Mouse (Mus musculus) common myeloid progenitor, adult 5-6 weeks (primary cell): ENCODE data around the gene Dpp10. TPM values are rescaled to one million over a fixed set of nuclear protein-coding genes. Genes with fewer than 3 reads are reported as not detected.
A peak's percentile ranks its signal among the peaks of the same experiment; 100 is the strongest.

Experiments
- ATAC-seq: replicated peaks from 2 replicates; pipeline ENCODE4 v1.8.0; 2016; ENCODE audit warnings: low read depth, mild to moderate bottlenecking, moderate TSS enrichment, inconsistent platforms; ENCODE audit not compliant: poor library complexity, severe bottlenecking
- total RNA-seq: library from RNA; stranded (forward); fragments of 200-1000, 187-1606 nt; gene quantifications from 2 replicates; pipeline ENCODE4 v1.2.3, GENCODE M21; 2017

The Dpp10 gene
- total RNA-seq, 1 experiment from 2014 or later = not detected

DNA sequence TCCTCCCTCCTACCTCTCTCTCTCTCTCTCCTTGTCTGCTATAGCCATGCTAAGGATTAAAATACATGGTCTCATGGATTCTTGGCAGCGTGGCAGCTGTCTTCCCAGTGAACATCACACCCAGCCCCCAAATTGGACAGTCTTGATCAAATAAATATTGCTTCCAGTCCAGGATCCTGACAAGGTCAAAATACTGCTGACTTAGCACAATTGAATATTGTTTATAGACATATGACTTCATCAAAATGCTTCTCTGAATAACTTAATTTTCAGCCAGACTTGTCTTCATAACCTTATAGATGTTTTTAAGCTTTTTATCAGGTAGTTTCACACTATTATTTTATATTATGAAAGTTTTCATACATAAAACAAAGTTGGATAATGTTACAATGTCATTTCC, 120.5 kb downstream of the Dpp10 start:
- ATAC-seq = no peak

DNA sequence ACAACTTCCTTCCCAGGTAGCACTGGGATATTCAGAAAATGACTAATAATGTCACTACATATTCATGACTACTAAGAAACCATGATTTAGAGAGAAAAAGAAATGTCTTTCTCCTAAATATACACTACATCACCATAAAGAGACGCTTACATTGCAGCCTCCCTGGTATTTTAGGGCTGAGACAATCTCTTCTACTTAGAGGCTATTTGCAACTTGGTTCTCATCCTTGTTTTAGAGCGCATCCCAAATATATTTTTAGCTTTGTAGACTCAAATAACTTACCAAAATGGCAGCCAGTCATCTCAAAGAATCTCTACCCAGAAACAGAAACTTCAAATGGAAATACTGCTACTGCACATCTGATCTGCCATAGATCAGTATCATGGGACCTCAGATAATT, 121.5 kb downstream of the Dpp10 start:
- no peak for ATAC-seq

DNA sequence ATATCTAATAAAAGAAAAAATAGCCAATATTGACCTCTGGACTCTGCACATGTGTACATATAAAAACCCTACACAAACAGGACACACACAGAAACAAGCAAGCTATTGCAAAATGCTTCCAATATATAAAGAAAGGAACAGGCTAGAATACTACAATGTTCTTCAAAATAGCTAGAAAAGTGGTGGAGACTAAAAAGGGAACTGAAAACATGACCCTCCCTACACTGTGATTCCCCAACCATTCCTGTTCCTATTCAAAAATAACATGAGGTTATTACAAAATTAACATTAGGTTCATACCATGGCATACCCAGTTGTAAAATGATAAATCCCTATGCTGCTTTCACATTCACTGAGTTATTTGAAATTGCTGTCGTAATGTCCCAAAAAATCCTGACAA, 125.8 kb downstream of the Dpp10 start:
- peak; percentile 56 for ATAC-seq

DNA sequence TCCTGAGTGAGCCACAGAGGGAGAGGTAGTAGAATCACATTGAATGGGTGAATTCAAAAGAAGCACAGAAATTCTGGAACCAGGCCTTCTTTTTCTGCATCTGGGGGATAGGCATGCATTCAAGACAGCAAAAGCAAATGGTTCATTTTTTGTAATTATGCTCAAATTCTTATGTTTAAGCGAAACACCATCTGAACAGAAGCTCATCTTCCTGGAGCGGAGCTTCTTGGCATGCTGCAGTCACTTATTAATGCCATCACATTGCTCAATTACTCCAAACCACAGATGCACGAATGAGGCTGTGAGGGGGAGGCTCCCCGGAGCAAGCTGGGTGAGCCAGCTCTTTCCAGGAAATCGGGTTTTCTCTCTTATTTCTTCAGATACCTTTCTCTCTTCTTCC, 142.7 kb downstream of the Dpp10 start:
- no peak for ATAC-seq

DNA sequence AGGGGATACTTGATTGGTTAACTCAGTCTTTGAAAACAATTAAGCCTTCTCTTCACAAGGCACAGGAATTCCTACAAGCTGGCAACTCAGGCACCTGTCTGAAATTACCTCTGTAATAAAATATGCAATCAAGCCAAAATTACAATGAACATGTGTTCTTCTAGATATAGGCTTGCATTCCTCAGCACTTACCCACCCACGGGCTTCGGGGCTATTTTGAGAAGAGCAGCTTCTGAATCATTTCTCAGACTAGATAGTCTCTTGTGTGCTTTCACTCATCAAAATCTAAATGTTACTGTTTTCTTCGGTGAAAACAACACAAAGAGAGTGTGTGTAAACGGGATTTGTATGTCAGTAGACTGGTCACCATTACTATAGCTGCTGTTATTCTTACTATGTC, 144.1 kb downstream of the Dpp10 start:
- no peak for ATAC-seq

DNA sequence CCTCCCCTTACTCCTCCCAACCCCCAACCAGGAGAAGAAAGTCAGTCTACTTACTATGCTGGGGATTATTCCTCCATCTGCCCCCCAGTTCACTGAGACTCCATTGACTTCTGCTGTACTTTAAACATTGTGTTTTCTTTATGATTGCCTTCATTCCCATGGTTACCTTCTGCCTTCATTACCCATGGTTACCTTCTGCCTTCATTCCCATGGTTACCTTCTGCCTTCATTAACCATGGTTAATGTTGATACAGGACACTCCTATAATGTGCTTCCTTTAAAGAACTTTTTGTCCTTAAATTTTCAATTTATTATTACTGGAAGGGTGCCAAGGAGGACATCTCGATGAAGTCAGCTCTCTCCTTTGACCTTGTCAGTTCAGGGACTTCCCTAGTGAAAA, 158.1 kb downstream of the Dpp10 start:
- ATAC-seq = no peak

DNA sequence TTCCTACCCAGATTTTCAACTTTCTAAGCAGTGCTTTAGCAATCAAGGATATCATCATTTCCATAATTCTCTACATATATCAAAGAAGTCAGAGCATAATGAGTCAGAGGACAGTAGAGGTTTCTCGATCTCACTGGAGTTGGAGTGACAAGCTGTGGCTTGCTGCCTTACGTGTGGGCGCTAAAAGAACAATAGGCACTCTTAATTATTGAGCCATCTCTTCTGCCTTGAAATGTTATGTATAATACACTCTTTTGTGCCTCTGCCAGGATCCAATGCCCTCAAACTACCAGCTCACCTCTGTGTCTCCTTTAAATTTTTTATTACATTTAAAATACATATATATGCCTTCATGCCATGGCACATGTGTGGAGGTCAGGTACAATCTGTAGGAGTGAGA, 198.5 kb downstream of the Dpp10 start:
- no peak for ATAC-seq

DNA sequence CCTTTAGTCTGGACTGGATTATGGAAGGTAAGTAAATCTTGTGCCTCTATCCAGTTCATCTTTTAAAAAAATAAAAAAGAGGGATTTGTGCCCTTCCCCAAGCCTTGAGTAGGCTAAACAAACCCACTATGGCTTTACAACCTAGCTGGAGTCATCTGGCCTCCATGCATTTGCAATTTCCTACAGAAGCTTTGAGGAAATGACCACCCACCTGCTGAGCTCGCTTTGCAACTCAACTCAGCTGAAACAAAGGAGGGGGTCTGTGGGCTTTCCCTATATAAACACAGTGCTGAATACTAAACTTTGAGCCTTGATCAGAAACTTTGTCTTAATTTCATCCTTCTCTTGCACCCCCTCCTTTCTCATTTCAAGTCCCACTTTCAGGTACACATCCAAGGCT, 244.2 kb downstream of the Dpp10 start:
- ATAC-seq = no peak

DNA sequence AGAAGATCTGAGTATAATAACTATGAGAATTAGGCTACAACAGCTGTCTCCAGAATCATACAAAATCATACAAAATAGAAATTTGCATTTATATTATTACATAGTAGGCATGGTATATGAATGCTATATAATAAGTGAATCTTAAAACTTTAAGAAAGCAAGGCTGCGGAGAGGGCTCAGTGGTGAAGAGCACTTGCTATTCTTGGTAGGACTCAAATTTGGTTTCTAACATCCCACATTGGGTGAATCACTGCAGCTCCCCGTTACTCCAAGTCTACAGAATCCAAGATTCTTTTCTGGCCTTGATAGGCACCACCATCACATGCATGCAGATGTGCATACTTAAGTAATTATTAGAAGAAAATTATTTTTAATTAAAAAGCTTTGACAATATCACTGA, 279.8 kb downstream of the Dpp10 start:
- ATAC-seq = no peak

DNA sequence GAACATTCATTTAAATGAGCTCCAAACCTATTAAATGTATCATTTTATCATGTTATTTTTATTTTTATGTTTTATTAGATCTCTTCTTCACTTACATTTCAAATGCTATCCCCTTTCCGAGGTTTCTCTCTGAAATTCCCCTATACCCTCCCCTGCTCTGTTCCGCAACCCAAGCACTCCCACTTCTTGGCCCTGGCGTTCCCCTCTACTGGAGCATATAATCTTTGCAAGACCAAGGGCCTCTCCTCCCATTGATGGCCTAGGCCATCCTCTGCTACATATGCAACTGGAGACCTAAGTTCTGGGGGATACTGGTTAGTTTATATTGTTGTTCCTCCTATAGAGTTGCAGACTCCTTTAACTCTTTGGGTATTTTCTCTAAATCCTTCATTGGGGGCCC, 283.1 kb downstream of the Dpp10 start:
- no peak for ATAC-seq

DNA sequence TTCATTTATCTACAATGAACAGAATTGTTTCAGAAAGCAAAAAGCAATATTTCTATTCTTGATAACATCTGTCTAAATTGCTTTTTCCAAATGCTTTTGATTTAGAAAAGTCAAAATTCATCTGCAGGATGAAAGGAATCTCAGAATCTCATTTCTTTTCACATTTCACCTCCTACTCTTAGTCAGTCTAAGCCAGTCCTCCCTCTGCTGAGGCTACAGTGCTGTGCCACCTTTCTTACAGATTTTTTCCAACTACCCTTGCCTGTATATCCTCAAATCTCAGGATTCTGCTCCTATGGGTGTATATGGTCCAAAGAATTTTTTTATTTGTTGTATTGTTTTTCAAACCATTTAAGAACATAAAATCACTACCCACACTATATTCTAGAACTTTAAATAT, 289.3 kb downstream of the Dpp10 start:
- no peak for ATAC-seq

DNA sequence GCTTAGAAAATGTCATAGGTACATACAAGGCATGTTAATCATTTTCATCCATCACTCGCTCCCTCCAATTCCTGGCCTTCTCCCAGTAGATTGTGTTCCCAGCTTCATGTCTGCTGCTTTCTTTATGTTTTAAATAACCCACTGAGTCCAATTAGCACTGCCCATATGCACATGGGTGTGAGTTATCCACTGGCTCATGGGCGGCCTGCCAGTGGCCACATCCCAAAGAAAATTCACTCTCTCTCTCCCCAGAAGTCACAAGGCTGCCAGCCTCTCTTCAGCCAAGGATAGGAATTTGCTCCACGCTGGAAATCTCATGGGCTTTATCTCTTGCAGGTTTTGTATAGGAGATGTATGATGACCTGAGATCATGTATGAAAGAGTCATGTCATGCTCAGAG, 338.1 kb downstream of the Dpp10 start:
- ATAC-seq = no peak

DNA sequence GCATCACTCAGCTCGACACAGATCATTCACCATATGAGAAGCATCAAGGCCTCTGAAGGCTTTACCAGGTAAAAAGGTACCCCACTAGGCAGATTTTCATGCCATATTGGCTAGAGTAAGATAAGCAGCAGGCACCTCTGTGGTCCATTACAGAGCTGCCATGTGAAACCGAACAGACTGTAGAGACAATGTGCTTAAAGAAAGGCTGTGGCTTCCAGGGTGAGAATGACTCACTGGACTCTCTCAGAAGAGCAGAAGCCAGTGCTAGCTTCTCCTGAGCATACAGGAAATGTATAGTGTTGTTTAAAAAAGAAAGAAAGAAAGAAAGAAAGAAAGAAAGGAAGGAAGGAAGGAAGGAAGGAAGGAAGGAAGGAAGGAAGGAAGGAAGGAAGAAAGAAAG, 386.9 kb downstream of the Dpp10 start:
- ATAC-seq = no peak

DNA sequence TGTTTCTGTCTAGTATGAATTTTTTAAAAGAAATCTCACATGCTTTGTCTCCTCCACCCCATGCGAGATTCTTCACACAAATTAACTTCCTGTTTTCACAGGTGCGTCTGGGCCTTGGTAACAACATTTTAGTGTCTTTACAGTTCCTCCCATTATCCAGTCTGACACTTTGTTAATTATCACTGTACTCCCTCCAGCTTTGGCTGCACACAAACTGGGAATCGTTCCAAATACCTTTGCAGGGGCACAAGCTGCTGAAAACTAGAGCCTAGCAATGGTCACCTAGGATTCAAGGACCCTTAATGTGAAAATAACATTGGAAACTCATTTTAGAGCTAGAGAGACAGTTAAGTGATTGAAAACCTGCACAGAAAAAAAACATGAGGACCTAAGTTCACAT, 388.8 kb downstream of the Dpp10 start:
- ATAC-seq = no peak

DNA sequence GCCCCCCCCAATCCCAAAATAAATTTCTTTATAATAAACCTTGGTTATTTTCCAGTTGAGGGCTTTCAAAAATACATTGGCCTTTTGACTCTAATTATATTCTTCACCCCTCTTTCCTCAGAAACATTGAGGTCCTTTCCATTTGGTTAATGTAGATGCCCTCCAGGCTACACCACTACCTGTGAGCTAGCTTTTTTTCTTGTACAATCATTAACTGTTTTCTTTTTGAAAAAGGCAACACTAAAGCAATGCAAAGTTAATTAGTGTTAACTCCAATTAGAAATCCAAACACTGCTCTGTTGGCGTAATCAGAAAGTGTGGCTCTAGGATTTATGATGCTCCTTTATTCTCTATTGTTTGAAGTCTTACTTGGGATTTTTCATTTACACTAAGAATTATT, 407.5 kb downstream of the Dpp10 start:
- ATAC-seq = no peak

DNA sequence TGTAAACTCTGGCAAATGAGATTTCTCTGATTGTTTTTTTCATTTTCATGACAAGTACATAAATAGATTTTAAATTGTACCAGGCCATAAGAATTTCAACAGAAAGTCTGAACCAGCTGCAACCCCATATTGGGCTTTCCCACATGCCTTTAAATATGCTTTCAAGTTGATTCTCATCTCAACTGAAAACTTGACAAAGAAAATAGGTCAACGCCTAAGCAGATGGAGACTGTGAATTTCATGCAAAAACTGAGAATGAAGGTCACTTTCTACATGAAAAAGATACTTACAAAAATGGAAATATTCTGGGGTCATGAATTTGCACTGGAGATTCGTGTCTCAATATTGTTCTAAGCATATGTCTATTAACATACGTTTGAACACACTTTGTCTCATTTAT, 417.1 kb downstream of the Dpp10 start:
- no peak for ATAC-seq

DNA sequence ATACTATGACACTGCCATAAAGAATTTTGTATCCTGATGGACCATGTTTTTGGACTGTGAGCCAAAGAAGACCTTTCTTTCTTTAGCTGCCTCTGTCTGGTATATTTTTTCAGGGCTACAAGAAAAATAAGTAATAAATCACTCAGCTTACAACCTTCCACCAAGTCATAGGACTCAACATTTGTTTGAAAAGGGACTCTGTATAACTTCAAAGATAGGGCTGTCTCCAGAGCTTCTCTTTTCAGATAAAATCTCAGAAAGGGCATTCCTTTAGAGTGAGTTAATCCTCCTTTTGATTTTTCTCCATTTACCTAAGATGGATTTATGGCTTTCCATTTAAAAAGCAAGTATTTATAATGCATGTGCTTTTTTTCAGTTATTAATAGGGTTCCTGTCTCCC, 460.5 kb downstream of the Dpp10 start:
- ATAC-seq = no peak

DNA sequence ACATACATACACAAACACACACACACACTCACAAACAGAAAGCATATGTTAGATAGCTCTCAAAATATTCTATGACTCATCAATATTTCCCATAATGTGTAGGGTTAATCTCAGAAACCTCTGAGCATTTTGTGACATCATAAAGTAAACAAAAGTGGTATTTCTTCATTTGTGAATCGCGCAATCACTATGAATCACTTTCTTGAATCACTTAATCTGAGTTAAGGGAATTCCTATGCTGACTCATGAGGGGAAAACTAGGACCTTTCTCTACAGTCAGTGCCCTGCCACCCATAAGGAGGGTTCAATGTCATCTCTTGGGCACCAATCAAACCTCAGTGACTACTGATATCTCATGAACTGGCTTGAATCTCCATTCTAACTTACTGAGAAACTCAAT, 465.2 kb downstream of the Dpp10 start:
- no peak for ATAC-seq

DNA sequence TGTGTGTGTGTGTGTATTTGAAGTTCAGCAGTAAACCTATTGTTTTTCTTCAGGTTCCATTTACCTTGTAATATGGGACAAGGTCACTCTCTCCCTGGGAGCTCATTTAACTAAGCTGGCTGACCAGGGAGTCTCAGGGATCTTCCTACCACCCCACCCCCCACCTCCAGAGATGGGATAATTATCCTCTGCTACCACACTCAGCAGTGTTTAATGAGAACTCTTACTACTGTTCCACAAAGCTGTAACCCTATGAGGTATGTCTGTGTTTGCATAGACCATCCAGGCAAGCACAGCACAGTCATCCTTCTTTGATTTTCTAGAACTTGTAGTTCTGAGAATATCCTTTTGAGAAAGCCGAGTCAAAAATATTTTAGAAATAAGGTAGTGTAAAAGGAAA, 471.6 kb downstream of the Dpp10 start:
- ATAC-seq = no peak

DNA sequence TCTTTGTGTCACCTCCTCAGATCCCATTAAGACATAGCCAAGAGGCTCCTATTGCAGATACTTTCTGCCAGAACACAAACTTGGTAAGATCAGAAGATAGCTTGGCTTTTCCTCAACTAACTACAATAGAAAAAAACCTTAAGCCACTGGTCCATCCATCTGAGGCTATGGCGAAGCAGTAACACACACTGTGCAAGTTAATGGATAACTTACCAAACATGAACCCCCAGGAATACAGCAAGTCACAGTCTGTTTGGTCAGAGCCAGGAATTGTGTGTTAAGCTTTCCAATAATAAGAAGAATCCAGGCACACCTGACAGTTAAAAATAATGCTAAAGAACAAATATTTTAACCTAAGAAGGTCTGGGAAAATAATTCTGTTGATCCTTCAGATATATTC, 502.9 kb downstream of the Dpp10 start:
- ATAC-seq = no peak

DNA sequence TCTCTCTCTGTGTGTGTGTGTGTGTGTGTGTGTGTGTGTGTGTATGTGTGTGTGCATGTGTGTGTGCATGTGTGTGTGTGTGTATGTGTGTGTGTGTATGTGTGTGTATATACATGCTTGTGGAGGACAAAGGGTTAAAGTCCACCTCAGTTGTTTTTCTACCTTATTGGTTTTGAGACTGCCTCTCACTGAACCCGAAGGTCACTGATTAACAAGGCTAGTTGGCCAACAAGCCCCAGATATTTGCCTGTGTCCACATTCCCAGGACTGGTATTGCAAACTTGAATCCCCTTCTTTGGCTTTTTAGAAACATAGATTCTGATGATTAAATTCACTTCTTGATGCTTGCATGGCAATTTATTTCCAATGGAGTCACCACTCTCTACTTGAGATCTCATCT, 577.6 kb downstream of the Dpp10 start:
- no peak for ATAC-seq

DNA sequence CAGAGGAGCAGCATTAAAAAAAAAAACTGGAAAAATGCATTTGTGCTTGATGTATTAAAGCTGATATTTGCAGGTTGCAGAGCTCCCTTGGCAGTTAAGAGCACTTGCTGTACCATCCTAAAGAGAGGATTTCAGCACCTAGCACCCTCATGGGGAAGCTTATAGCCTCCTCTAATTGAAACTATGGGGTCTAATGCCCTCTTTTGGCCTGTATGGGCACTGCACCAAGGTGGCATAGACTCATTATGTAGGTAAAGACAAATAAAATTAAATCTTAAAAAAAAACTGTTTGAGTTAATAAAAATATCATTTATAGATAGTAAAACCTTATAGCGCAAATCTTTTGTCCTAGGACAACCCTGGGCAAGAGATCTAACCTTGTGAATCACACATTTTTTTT, 631.2 kb downstream of the Dpp10 start:
- ATAC-seq = no peak

DNA sequence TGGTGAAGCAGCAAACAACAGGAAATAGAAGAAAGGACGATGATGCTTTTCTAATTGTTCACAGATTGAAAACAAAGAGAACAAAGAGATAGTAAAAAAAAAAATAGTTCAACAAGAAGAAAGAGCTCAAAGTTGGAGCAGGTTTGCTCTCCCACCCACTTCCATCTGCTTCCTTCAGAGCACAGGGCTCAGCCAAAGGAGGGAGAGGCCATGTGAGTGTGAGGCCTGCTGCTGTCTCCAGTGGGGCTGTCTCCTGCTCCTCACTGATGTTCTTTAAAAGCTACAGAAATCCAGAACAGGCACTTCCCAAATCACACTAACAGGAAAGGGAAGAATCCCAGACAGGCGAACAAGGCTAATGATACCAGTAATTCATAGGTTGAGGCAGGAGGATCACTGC, 694.1 kb downstream of the Dpp10 start:
- ATAC-seq = no peak
